Comparison of ENCODE assay signal across 10 mouse cellular contexts in the genomic region with DNA sequence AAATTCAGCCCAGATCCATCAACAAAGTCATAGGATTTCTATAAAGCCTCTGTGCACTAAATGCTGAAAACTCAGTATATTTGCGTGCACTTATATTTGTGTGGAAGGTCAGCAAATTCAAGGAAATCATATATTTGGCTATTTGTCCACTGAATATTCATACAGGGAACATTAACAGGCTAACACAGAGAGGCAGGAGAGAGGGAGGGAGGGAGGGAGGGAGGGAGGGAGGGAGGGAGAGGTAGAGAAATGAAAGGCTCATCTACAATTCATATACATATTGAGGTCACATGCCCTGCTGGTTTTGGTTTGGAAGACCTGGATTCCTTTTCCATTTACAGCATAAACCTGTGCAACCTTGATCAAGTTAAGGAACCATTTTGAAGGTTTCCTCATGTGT.
A peak's percentile ranks its signal among the peaks of the same experiment; 100 is the strongest.
DNase-seq lines count a peak whose midpoint lies in the region; ATAC-seq lines count a peak whose summit lies in the region.
"Had no signal": no experiment of that assay in that cellular context is flagged by ENCODE, and none has a peak within 500 bp of the region (broad histone marks: within the 10 kb centered on the region; RNA-seq: fewer than 3 reads in every experiment).

No protein-coding gene starts in this region.

- no peaks in the 10 kb centered on the region for H3K4me1 ChIP-seq in kidney, embryonic 14.5 days (ENCODE audit: control insufficient read depth, insufficient read depth, low read length)
- H3K4me1 ChIP-seq in embryonic facial prominence, embryonic 13.5 days: no peaks in the 10 kb centered on the region
- no peaks in the 10 kb centered on the region for H3K4me1 ChIP-seq in hindbrain, embryonic 14.5 days (replicated peaks; ENCODE audit: control insufficient read depth, insufficient read depth, low read length)
- no peaks in the 10 kb centered on the region for H3K4me1 ChIP-seq in midbrain, embryonic 12.5 days

- H3K4me3 ChIP-seq in kidney, embryonic 14.5 days (ENCODE audit: low read length): 0 out of 2 replicates have a peak overlapping the region, but pooled peaks have one; percentile 39
- H3K4me3 ChIP-seq in embryonic facial prominence, embryonic 13.5 days: peak overlapping the region; percentile 48
- H3K4me3 ChIP-seq in hindbrain, embryonic 14.5 days (replicated peaks; ENCODE audit: low read length): peak overlapping the region; percentile 41
- H3K4me3 ChIP-seq in midbrain, embryonic 12.5 days: peak overlapping the region; percentile 44

- peak overlapping the region; percentile 67 for H3K4me2 ChIP-seq in kidney, embryonic 14.5 days (replicated peaks; ENCODE audit: low read depth, low read length)
- H3K4me2 ChIP-seq in embryonic facial prominence, embryonic 13.5 days: peak overlapping the region; percentile 75
- peak overlapping the region; percentile 76 for H3K4me2 ChIP-seq in hindbrain, embryonic 14.5 days (replicated peaks)
- peak overlapping the region; percentile 60 for H3K4me2 ChIP-seq in midbrain, embryonic 12.5 days (replicated peaks)

- DNase-seq in kidney, postnatal 14 days: no peak
- DNase-seq in hindbrain, embryonic 14.5 days (ENCODE audit: low spot score): no peak
- no peak for DNase-seq in frontal cortex, adult 2 months (ENCODE audit: extremely low spot score in 1 of 2, low spot score in 1 of 2)
- DNase-seq in urinary bladder, postnatal 14 days (ENCODE audit: low spot score): no peak
- DNase-seq: gastrocnemius, postnatal 25 days had no signal

- 82% methylated on average over 1 of the region's 1 CpGs for WGBS in kidney, embryonic 14.5 days
- WGBS in embryonic facial prominence, embryonic 13.5 days: 87% methylated on average over 1 of the region's 1 CpGs
- 87% methylated on average over 1 of the region's 1 CpGs for WGBS in hindbrain, embryonic 14.5 days
- WGBS in midbrain, embryonic 12.5 days: 77% methylated on average over 1 of the region's 1 CpGs

- ATAC-seq in kidney, embryonic 14.5 days (ENCODE audit: low FRiP score, low TSS enrichment): no peak
- no peak for ATAC-seq in embryonic facial prominence, embryonic 13.5 days (ENCODE audit: insufficient number of reproducible peaks, insufficient read depth, low FRiP score, low TSS enrichment, low read depth)
- ATAC-seq in hindbrain, embryonic 14.5 days (ENCODE audit: low FRiP score): peak; percentile 34; the same call in 1 of the 2 replicates
- peak; percentile 44 for ATAC-seq in midbrain, embryonic 12.5 days (ENCODE audit: low FRiP score, low read depth)
- no peak for ATAC-seq in monocyte, adult 5-6 weeks (replicated peaks; ENCODE audit: insufficient number of reproducible peaks, low FRiP score, low TSS enrichment, poor library complexity, severe bottlenecking)

- H3K9ac ChIP-seq in kidney, embryonic 14.5 days (ENCODE audit: low read depth, low read length): no peak overlapping the region
- 0 out of 2 replicates have a peak overlapping the region, but pooled peaks have one; percentile 71 for H3K9ac ChIP-seq in embryonic facial prominence, embryonic 13.5 days
- H3K9ac ChIP-seq in hindbrain, embryonic 14.5 days: peak overlapping the region; percentile 67; the same call in 1 of the 2 replicates
- no peak overlapping the region for H3K9ac ChIP-seq in midbrain, embryonic 12.5 days (replicated peaks)

- H3K27ac ChIP-seq in kidney, embryonic 14.5 days (ENCODE audit: low read depth, low read length): no peak overlapping the region
- H3K27ac ChIP-seq in embryonic facial prominence, embryonic 13.5 days: no peak overlapping the region
- H3K27ac ChIP-seq in hindbrain, embryonic 14.5 days: peak overlapping the region; percentile 82
- no peak overlapping the region for H3K27ac ChIP-seq in midbrain, embryonic 12.5 days (replicated peaks)

- no peaks in the 10 kb centered on the region for H3K36me3 ChIP-seq in kidney, embryonic 14.5 days (ENCODE audit: control insufficient read depth, insufficient read depth, low read length)
- H3K36me3 ChIP-seq in embryonic facial prominence, embryonic 13.5 days: no peaks in the 10 kb centered on the region
- H3K36me3 ChIP-seq in hindbrain, embryonic 14.5 days (replicated peaks; ENCODE audit: control insufficient read depth, insufficient read depth): no peaks in the 10 kb centered on the region
- H3K36me3 ChIP-seq in midbrain, embryonic 12.5 days: no peaks in the 10 kb centered on the region

- H3K27me3 ChIP-seq in kidney, embryonic 14.5 days (ENCODE audit: control insufficient read depth, insufficient read depth, low read length): no peaks in the 10 kb centered on the region
- no peaks in the 10 kb centered on the region for H3K27me3 ChIP-seq in embryonic facial prominence, embryonic 13.5 days
- no peaks in the 10 kb centered on the region for H3K27me3 ChIP-seq in hindbrain, embryonic 14.5 days (ENCODE audit: control insufficient read depth, insufficient read depth, low read length)
- no peaks in the 10 kb centered on the region for H3K27me3 ChIP-seq in midbrain, embryonic 12.5 days
- H3K27me3 ChIP-seq: CH12.LX had no signal

- H3K9me3 ChIP-seq in kidney, embryonic 14.5 days (ENCODE audit: control insufficient read depth, low read length): no peaks in the 10 kb centered on the region
- H3K9me3 ChIP-seq in embryonic facial prominence, embryonic 13.5 days: no peaks in the 10 kb centered on the region
- H3K9me3 ChIP-seq in hindbrain, embryonic 14.5 days (ENCODE audit: control insufficient read depth, low read length): no peaks in the 10 kb centered on the region
- H3K9me3 ChIP-seq in midbrain, embryonic 12.5 days: no peaks in the 10 kb centered on the region

Comparison
In these comparisons a context has a peak if more than half of its experiments do, and no peak if none do; other contexts are left out.
1. ATAC-seq: peak in hindbrain, embryonic 14.5 days (single experiment) and midbrain, embryonic 12.5 days (single experiment); none in kidney, embryonic 14.5 days (single experiment), embryonic facial prominence, embryonic 13.5 days (single experiment) and monocyte, adult 5-6 weeks (single experiment).
2. H3K9ac ChIP-seq: peak in embryonic facial prominence, embryonic 13.5 days (single experiment) and hindbrain, embryonic 14.5 days (single experiment); none in kidney, embryonic 14.5 days (single experiment) and midbrain, embryonic 12.5 days (single experiment).
3. Peak in every context shown above with its lines, with median percentiles within 50 percentile points of each other: H3K4me2 ChIP-seq and H3K4me3 ChIP-seq.